Mouse (Mus musculus): ENCODE measurements around the gene Tmem178b. TPM values are rescaled to one million over a fixed set of nuclear protein-coding genes. Genes with fewer than 3 reads are reported as not detected.

Tmem178b gene
- polyA plus RNA-seq, 1 experiment, result 3.3 TPM

GRCm38 (mm10) chr6:39903220-39903773 is 30.2 kb downstream of the Tmem178b start:
- H3K4me3 ChIP-seq (ENCODE audit: insufficient read depth, low read depth, low read length), result no peak overlapping the region
- no peaks in the 10 kb centered on the region for H3K4me1 ChIP-seq (ENCODE audit: control insufficient read depth, insufficient read depth, insufficient read length, low read length)
- H3K27ac ChIP-seq (replicated peaks; ENCODE audit: low read depth, low read length), result no peak overlapping the region

GRCm38 (mm10) chr6:39903845-39904244 is 30.8 kb downstream of the Tmem178b start:
- Histone ChIP-seq H3K27ac (replicated peaks; ENCODE audit: low read depth, low read length) (no peak overlapping the region), H3K4me1 (ENCODE audit: control insufficient read depth, insufficient read depth, insufficient read length, low read length) (no peaks in the 10 kb centered on the region), H3K4me3 (ENCODE audit: insufficient read depth, low read depth, low read length) (no peak overlapping the region)

GRCm38 (mm10) chr6:39914956-39915355 is 41.9 kb downstream of the Tmem178b start:
- Histone ChIP-seq H3K4me3 (ENCODE audit: insufficient read depth, low read depth, low read length) (no peak overlapping the region), H3K4me1 (ENCODE audit: control insufficient read depth, insufficient read depth, insufficient read length, low read length) (no peaks in the 10 kb centered on the region), H3K27ac (replicated peaks; ENCODE audit: low read depth, low read length) (no peak overlapping the region)

- H3K4me1 ChIP-seq (ENCODE audit: control insufficient read depth, insufficient read depth, insufficient read length, low read length), result no peaks in the 10 kb centered on the region
- no peak overlapping the region for H3K27ac ChIP-seq (replicated peaks; ENCODE audit: low read depth, low read length)
- no peak overlapping the region for H3K4me3 ChIP-seq (ENCODE audit: insufficient read depth, low read depth, low read length)
These were observed 42.7 kb downstream of the Tmem178b start for GRCm38 (mm10) chr6:39915636-39916281.

GRCm38 (mm10) chr6:39916514-39916913 is 43.4 kb downstream of the Tmem178b start:
- no peaks in the 10 kb centered on the region for H3K4me1 ChIP-seq (ENCODE audit: control insufficient read depth, insufficient read depth, insufficient read length, low read length)

GRCm38 (mm10) chr6:39917242-39917641 is 44.2 kb downstream of the Tmem178b start:
- Histone ChIP-seq H3K4me1 (ENCODE audit: control insufficient read depth, insufficient read depth, insufficient read length, low read length) (no peaks in the 10 kb centered on the region), H3K27ac (replicated peaks; ENCODE audit: low read depth, low read length) (no peak overlapping the region), H3K4me3 (ENCODE audit: insufficient read depth, low read depth, low read length) (no peak overlapping the region)

More at GRCm38 (mm10) chr6:39916514-39916913, 43.4 kb downstream of the Tmem178b start:
- Histone ChIP-seq H3K27ac (replicated peaks; ENCODE audit: low read depth, low read length) (no peak overlapping the region), H3K4me3 (ENCODE audit: insufficient read depth, low read depth, low read length) (no peak overlapping the region)

GRCm38 (mm10) chr6:39917729-39918128 is 44.7 kb downstream of the Tmem178b start:
- Histone ChIP-seq H3K4me3 (ENCODE audit: insufficient read depth, low read depth, low read length) (no peak overlapping the region), H3K4me1 (ENCODE audit: control insufficient read depth, insufficient read depth, insufficient read length, low read length) (no peaks in the 10 kb centered on the region), H3K27ac (replicated peaks; ENCODE audit: low read depth, low read length) (no peak overlapping the region)

GRCm38 (mm10) chr6:39919011-39919709 is 46.1 kb downstream of the Tmem178b start:
- H3K4me3 ChIP-seq (ENCODE audit: insufficient read depth, low read depth, low read length), result no peak overlapping the region
- H3K4me1 ChIP-seq (ENCODE audit: control insufficient read depth, insufficient read depth, insufficient read length, low read length), result no peaks in the 10 kb centered on the region
- H3K27ac ChIP-seq (replicated peaks; ENCODE audit: low read depth, low read length), result no peak overlapping the region

GRCm38 (mm10) chr6:39926442-39926841 is 53.4 kb downstream of the Tmem178b start:
- no peak overlapping the region for H3K4me3 ChIP-seq (ENCODE audit: insufficient read depth, low read depth, low read length)
- no peak overlapping the region for H3K27ac ChIP-seq (replicated peaks; ENCODE audit: low read depth, low read length)

GRCm38 (mm10) chr6:39936590-39936989 is 63.5 kb downstream of the Tmem178b start:
- H3K27ac ChIP-seq (replicated peaks; ENCODE audit: low read depth, low read length), result no peak overlapping the region
- no peaks in the 10 kb centered on the region for H3K4me1 ChIP-seq (ENCODE audit: control insufficient read depth, insufficient read depth, insufficient read length, low read length)
- no peak overlapping the region for H3K4me3 ChIP-seq (ENCODE audit: insufficient read depth, low read depth, low read length)

More at GRCm38 (mm10) chr6:39926442-39926841, 53.4 kb downstream of the Tmem178b start:
- no peaks in the 10 kb centered on the region for H3K4me1 ChIP-seq (ENCODE audit: control insufficient read depth, insufficient read depth, insufficient read length, low read length)

- Histone ChIP-seq H3K27ac (replicated peaks; ENCODE audit: low read depth, low read length) (no peak overlapping the region), H3K4me1 (ENCODE audit: control insufficient read depth, insufficient read depth, insufficient read length, low read length) (0 out of 2 replicates have a peak, but pooled peaks cover 4% of the 10 kb centered on the region), H3K4me3 (ENCODE audit: insufficient read depth, low read depth, low read length) (no peak overlapping the region)
These were observed 67.8 kb downstream of the Tmem178b start for GRCm38 (mm10) chr6:39940920-39941319.

GRCm38 (mm10) chr6:39944854-39945253 is 71.8 kb downstream of the Tmem178b start:
- Histone ChIP-seq H3K4me3 (ENCODE audit: insufficient read depth, low read depth, low read length) (no peak overlapping the region), H3K27ac (replicated peaks; ENCODE audit: low read depth, low read length) (no peak overlapping the region), H3K4me1 (ENCODE audit: control insufficient read depth, insufficient read depth, insufficient read length, low read length) (0 out of 2 replicates have a peak, but pooled peaks cover 4% of the 10 kb centered on the region)

GRCm38 (mm10) chr6:39945670-39946440 is 72.8 kb downstream of the Tmem178b start:
- H3K4me1 ChIP-seq (ENCODE audit: control insufficient read depth, insufficient read depth, insufficient read length, low read length), result 0 out of 2 replicates have a peak, but pooled peaks cover 4% of the 10 kb centered on the region
- no peak overlapping the region for H3K27ac ChIP-seq (replicated peaks; ENCODE audit: low read depth, low read length)
- no peak overlapping the region for H3K4me3 ChIP-seq (ENCODE audit: insufficient read depth, low read depth, low read length)

- Histone ChIP-seq H3K4me1 (ENCODE audit: control insufficient read depth, insufficient read depth, insufficient read length, low read length) (0 out of 2 replicates have a peak, but pooled peaks cover 4% of the 10 kb centered on the region), H3K27ac (replicated peaks; ENCODE audit: low read depth, low read length) (no peak overlapping the region), H3K4me3 (ENCODE audit: insufficient read depth, low read depth, low read length) (no peak overlapping the region)
These were observed 73.5 kb downstream of the Tmem178b start for GRCm38 (mm10) chr6:39946601-39947000.

GRCm38 (mm10) chr6:39953951-39954350 is 80.9 kb downstream of the Tmem178b start:
- Histone ChIP-seq H3K27ac (replicated peaks; ENCODE audit: low read depth, low read length) (no peak overlapping the region), H3K4me3 (ENCODE audit: insufficient read depth, low read depth, low read length) (no peak overlapping the region), H3K4me1 (ENCODE audit: control insufficient read depth, insufficient read depth, insufficient read length, low read length) (no peaks in the 10 kb centered on the region)
